Mouse (Mus musculus) forebrain, postnatal 0 days (tissue): ENCODE measurements around the gene Bod1l. TPM values are rescaled to one million over a fixed set of nuclear protein-coding genes. Genes with fewer than 3 reads are reported as not detected.

ENCODE experiments used
- ATAC-seq: fragments of 200-750 bp; cut with Nextera tagmentation; 2 replicates; pipeline ENCODE4 v1.8.0; 2017; ENCODE audit warnings: mild to moderate bottlenecking, moderate library complexity
- DNase-seq: peaks from one replicate; pipeline ENCODE4 v3.0.0-alpha.2; 2015
- H3K27ac ChIP-seq: fragments of 300-500 bp; sonication (generic); 2 replicates; pipeline ENCODE4 v1.5.1; 2014; ENCODE audit warnings: low read depth, mild to moderate bottlenecking, antibody characterized with exemption, low read length, moderate library complexity, mixed read lengths
- H3K27me3 ChIP-seq: fragments of 300-500 bp; sonication (generic); 2 replicates; pipeline ENCODE4 v1.6.1; 2014; ENCODE audit warnings: mild to moderate bottlenecking, low read length, mixed read lengths; ENCODE audit not compliant: insufficient read depth
- H3K36me3 ChIP-seq: fragments of 300-500 bp; sonication (generic); 2 replicates; pipeline ENCODE4 v1.6.1; 2014; ENCODE audit warnings: mild to moderate bottlenecking, moderate library complexity; ENCODE audit not compliant: insufficient read depth
- H3K4me1 ChIP-seq: fragments of 300-500 bp; sonication (generic); 2 replicates; pipeline ENCODE4 v1.6.1; 2014; ENCODE audit warnings: antibody characterized with exemption; ENCODE audit not compliant: insufficient read depth
- H3K4me2 ChIP-seq: fragments of 300-500 bp; sonication (generic); 2 replicates; pipeline ENCODE4 v1.6.1; 2014; ENCODE audit warnings: low read depth, mild to moderate bottlenecking, moderate library complexity
- H3K4me3 ChIP-seq: fragments of 300-500 bp; sonication (generic); 2 replicates; pipeline ENCODE4 v1.5.1; 2014; ENCODE audit warnings: low read depth, low read length, mixed read lengths
- H3K9ac ChIP-seq: fragments of 300-500 bp; sonication (generic); 2 replicates; pipeline ENCODE4 v1.6.1; 2014; ENCODE audit warnings: mild to moderate bottlenecking
- H3K9me3 ChIP-seq: fragments of 300-500 bp; sonication (generic); 2 replicates; pipeline ENCODE4 v1.6.1; 2016; ENCODE audit warnings: low read length
- CTCF ChIP-seq: sonication (generic); IDR thresholded peaks from 2 replicates; pipeline ENCODE4 v1.5.1; 2016; ENCODE audit warnings: antibody characterized with exemption, control low read depth, low read depth
- WGBS: fragments of 180-500 bp; shearing (Covaris S2); extraction: QIAGEN DNeasy Blood & Tissue Kit; methylation state at CpG from one replicate; pipeline ENCODE4 v1.1.7; 2014; 5-methylcytosine and 5-hydroxymethylcytosine counted together
- polyA plus RNA-seq: library from polyadenylated mRNA; unstranded; fragments of >200 nt; fragmentation: Nextera tagmentation; extraction: Ambion mirVana; gene quantifications from 2 replicates; pipeline ENCODE4 v1.2.1, GENCODE M21; 2015
- total RNA-seq: library from RNA; depleted of rRNA; stranded (reverse); fragments of >200 nt; gene quantifications from 2 replicates; pipeline ENCODE4 v1.2.3, GENCODE M21; 2014

Bod1l gene
- total and polyA plus RNA-seq, 2 experiments from 2014 or later = 23.5 to 24.5 TPM

DNA sequence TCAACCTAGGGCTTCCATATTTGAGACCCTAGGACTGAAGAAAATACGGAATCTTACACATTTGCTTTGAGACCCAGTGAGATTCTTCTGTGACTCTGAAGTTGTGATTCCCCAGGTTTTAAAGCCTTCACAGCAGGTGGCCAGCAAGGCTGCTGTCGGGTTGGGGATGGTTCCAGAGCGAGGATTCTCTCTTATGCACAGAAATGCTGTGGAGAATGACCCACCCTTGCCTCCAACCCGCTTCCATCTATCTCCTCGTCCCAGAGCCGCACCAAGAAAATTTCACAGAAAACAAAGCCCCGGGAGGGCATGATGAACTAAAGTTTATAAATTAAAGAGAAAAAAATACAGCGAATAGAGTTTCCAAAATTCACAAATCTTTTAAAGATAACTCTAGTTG is 84.0 kb downstream of the Bod1l start:
- Histone ChIP-seq H3K27ac (no peak overlapping the region), H3K4me1 (no peaks in the 10 kb centered on the region), H3K9me3 (no peaks in the 10 kb centered on the region), H3K4me3 (no peak overlapping the region), H3K27me3 (peaks cover 93% of the 10 kb centered on the region), H3K9ac (no peak overlapping the region), H3K36me3 (no peaks in the 10 kb centered on the region), H3K4me2 (no peak overlapping the region)
- DNase-seq = peak; percentile 35
- ATAC-seq = no peak
- TF ChIP-seq CTCF = no peak
- WGBS = 3% methylated on average over 8 of the region's 8 CpGs

- no peak for TF ChIP-seq CTCF
- 5% methylated on average over 19 of the region's 19 CpGs for WGBS
- Histone ChIP-seq H3K4me2 (no peak overlapping the region), H3K36me3 (no peaks in the 10 kb centered on the region), H3K4me3 (no peak overlapping the region), H3K27me3 (peaks cover 93% of the 10 kb centered on the region), H3K9me3 (no peaks in the 10 kb centered on the region), H3K9ac (no peak overlapping the region), H3K4me1 (no peaks in the 10 kb centered on the region), H3K27ac (no peak overlapping the region)
- ATAC-seq (no peak), DNase-seq (no peak)
Observed at GRCm38 (mm10) chr5:41758671-41759639, 85.2 kb downstream of the Bod1l start.

DNA sequence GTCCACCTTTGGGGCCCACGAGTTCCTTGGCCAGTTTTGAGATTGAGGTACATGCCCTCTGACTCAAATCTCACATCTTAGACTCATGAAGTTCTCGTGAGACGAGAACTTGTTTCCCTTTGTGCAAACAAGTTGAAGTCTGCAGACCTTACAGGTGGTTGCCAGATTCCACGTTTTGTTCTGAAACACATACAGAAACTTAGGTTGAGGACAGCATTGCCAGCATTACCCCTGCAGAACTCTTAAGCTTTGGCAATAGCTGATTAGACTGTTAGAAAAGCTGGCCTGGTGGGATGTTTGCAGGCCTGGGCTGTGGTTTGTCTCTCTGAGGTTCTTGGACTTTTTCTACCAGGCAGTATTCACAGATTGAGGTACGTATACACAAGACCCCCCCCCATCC is 86.8 kb downstream of the Bod1l start:
- WGBS = 4% methylated on average over 5 of the region's 5 CpGs
- Histone ChIP-seq H3K9ac (no peak overlapping the region), H3K27ac (no peak overlapping the region), H3K4me1 (no peaks in the 10 kb centered on the region), H3K9me3 (no peaks in the 10 kb centered on the region), H3K27me3 (peaks cover 92% of the 10 kb centered on the region), H3K36me3 (no peaks in the 10 kb centered on the region), H3K4me3 (no peak overlapping the region), H3K4me2 (no peak overlapping the region)
- no peak for TF ChIP-seq CTCF
- no peak for DNase-seq
- no peak for ATAC-seq

DNA sequence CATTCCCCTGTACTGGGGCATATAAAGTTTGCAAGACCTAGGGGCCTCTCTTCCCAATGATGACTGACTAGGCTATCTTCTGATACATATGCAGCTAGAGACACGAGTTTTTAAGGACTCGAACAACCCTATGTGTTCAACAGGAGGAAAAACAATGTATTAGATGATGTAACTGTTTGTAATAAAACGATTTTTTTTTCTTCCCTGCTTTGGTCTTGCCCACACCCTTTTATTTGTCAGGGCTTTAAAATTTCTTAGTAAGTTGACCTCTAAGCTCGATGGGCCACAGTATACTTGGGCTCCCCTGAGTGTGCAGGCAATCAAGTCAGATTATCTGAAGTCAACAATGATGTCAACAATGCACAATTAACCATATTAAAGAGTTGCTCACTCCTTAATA is 87.7 kb downstream of the Bod1l start:
- no peak overlapping the region for H3K4me3 ChIP-seq
- no peak overlapping the region for H3K27ac ChIP-seq
- 4% methylated on average over 4 of the region's 4 CpGs for WGBS
- no peaks in the 10 kb centered on the region for H3K4me1 ChIP-seq
- no peak overlapping the region for H3K4me2 ChIP-seq
- no peaks in the 10 kb centered on the region for H3K36me3 ChIP-seq
- peaks cover 92% of the 10 kb centered on the region for H3K27me3 ChIP-seq
- ATAC-seq = no peak
- H3K9ac ChIP-seq = no peak overlapping the region
- no peak for DNase-seq
- TF ChIP-seq CTCF = no peak
- H3K9me3 ChIP-seq = no peaks in the 10 kb centered on the region

GRCm38 (mm10) chr5:41755373-41755960 is 88.6 kb downstream of the Bod1l start:
- H3K27ac ChIP-seq = no peak overlapping the region
- under 1% methylated on average over 23 of the region's 23 CpGs for WGBS

DNA sequence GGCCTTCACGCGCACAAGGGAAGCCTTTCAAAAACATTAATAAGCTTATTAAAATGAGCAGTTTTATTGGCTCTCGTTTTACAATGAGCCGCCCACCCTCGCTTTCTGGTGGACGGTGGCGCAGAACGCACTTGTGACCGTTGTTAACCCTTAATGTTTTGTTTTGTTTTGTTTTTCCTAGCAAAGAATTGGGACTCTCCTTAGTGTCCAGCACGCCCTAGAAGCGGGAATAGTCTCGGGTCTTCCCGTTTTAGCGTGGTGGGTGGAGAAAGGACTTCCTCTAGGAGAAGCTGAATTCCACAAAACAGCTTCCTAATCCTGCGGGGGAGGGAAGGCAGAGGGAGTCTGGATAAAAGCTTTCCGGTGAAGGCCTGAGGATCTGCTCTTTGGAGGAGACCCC is 89.3 kb downstream of the Bod1l start:
- no peak for ATAC-seq
- H3K27me3 ChIP-seq = peaks cover 97% of the 10 kb centered on the region
- no peak for TF ChIP-seq CTCF
- WGBS = 1% methylated on average over 16 of the region's 16 CpGs
- H3K27ac ChIP-seq = no peak overlapping the region
- no peak overlapping the region for H3K4me2 ChIP-seq
- no peak for DNase-seq
- H3K9ac ChIP-seq = no peak overlapping the region
- H3K4me1 ChIP-seq = no peaks in the 10 kb centered on the region
- no peak overlapping the region for H3K4me3 ChIP-seq
- no peaks in the 10 kb centered on the region for H3K9me3 ChIP-seq
- no peaks in the 10 kb centered on the region for H3K36me3 ChIP-seq

More at GRCm38 (mm10) chr5:41755373-41755960, 88.6 kb downstream of the Bod1l start:
- ATAC-seq (no peak), DNase-seq (no peak)
- no peaks in the 10 kb centered on the region for H3K36me3 ChIP-seq
- no peak for TF ChIP-seq CTCF
- H3K9me3 ChIP-seq = no peaks in the 10 kb centered on the region
- peaks cover 94% of the 10 kb centered on the region for H3K27me3 ChIP-seq
- H3K9ac ChIP-seq = no peak overlapping the region
- H3K4me1 ChIP-seq = no peaks in the 10 kb centered on the region
- no peak overlapping the region for H3K4me2 ChIP-seq
- H3K4me3 ChIP-seq = no peak overlapping the region

GRCm38 (mm10) chr5:41754226-41754775 is 89.8 kb downstream of the Bod1l start:
- H3K9me3 ChIP-seq = no peaks in the 10 kb centered on the region
- TF ChIP-seq CTCF = no peak
- no peak overlapping the region for H3K4me2 ChIP-seq
- ATAC-seq (no peak), DNase-seq (no peak)
- no peak overlapping the region for H3K9ac ChIP-seq
- WGBS = under 1% methylated on average over 17 of the region's 17 CpGs
- no peaks in the 10 kb centered on the region for H3K36me3 ChIP-seq
- no peak overlapping the region for H3K4me3 ChIP-seq
- peaks cover 98% of the 10 kb centered on the region for H3K27me3 ChIP-seq
- no peak overlapping the region for H3K27ac ChIP-seq
- no peaks in the 10 kb centered on the region for H3K4me1 ChIP-seq
